Mouse (Mus musculus): ENCODE measurements around the gene Rtf1.

Gene Rtf1

DNA sequence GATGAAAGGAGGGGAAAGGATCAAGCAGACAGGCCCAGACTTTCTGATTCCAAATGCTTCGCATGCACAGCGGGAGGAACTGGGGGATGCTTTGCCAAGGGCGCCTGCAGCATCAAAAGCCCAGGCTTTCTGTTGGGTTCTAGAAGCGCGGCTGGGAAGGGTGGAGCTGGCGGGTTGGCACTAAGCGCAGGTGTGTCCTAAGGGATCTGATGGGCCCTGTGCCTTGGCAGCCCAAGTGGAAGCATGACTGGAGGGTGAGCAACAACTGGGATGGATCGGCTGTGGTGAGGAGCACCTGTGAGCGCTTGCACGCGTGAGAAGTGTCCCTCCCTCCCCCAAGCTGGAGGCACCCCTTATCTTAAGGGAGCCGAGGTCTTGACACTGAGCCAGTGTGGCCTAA is 62.3 kb downstream of the Rtf1 start:
- no peak for DNase-seq

DNA sequence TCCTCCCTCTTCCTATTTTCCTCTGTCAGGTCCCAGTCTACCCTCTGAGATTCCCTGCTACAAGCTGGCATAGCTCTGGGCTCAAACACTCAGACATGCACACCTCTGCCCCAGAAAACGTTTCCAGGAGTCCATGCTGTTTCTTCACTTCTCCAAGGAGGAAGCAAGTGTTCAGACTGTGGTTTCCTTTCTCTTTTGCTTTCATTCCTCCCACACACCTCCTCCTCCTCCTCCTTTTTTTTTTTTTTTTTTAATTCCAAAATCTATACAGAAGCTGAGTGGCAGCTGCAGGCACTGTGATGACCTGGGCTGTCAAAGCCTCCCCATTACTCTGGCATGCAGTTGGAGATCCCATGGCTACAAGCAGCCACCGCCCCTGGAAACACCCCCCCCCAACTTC is 65.7 kb downstream of the Rtf1 start:
- DNase-seq = peak; percentile 6

GRCm38 (mm10) chr2:119741581-119742411 is 66.9 kb downstream of the Rtf1 start, which contains the start of gene Itpka:
Itpka (plus strand) TSS chr2:119742337.
- DNase-seq = peak; percentile 58

- DNase-seq = peak; percentile 40
Measured at GRCm38 (mm10) chr2:119742461-119743175, 67.8 kb downstream of the Rtf1 start.

DNA sequence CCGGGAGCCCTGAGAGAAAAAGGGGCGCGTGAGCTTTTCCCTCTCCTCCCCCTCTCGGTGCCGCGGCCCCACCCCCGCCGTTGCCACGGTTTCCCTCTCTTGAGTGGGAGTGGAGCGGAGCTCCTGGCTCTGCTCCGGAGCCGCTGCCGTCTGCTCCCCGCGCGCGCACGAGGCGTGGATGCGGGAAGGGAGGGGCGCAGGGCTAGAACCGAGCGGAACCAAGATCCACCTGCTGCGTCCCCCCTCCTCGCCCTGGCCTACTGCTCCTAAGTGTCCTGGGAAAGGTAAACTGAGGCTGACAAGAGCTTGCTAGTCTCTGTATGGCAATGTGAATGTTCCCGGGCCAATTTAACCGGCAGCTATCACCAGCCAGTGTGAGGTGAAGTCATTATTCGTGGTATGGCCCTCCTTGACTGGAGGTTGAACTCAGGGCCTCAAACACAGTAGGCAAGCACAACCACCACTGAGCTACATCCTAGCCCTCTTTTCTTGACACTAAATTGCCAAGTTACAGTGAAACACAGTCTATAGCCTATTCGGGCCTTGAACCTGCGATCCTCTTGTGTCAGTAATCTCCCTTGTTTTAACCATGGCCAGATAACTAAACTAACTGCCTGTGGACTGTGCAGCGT is 68.4 kb downstream of the Rtf1 start:
- DNase-seq = peak; percentile 10

GRCm38 (mm10) chr2:119743808-119744162 is 68.9 kb downstream of the Rtf1 start:
- DNase-seq = peak; percentile 65

GRCm38 (mm10) chr2:119744163-119745111 is 69.6 kb downstream of the Rtf1 start:
- peak; percentile 70 for DNase-seq

DNA sequence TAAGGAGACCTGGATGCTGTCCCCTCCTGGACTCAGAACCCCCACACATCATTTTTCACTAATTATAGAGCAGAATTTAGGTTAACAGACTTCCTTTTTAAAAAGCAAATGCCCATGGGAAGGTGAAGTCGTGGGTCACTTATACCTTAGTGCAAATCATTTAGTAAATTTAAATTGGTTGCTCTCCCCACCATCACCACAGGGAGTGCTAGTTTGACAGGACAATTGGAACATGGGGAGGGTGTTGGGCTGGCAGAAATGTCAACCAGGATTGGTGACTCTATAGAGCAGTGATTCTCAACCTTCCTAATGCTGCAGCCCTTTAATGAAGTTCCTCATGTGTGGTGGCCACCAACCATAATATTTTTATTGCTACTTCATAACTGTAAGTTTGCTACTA is 70.4 kb downstream of the Rtf1 start:
- peak; percentile 69 for DNase-seq

DNA sequence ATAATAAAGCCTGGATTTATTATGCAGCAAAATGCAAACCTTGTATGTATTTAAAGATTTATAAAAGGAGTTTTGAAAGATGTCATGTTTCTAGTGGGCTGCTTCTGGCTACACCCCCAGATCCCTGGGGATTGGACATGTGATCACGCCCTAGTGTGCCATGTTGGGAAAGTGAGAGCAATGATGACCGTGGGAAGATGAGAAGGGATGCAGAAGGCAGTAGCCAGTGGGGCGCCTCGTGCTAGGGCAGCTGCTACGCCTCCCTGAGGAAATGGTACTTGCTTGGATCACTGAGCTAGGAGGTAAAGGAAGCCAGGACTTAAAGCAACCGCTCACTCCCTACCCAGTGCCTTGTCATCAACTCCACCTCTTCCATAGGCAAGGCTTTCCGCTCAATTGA is 72.7 kb downstream of the Rtf1 start:
- DNase-seq = no peak

- no peak for DNase-seq
Measured at GRCm38 (mm10) chr2:119749260-119749659, 74.4 kb downstream of the Rtf1 start.

- DNase-seq = peak; percentile 24
Measured at GRCm38 (mm10) chr2:119757601-119758100, 82.8 kb downstream of the Rtf1 start.

DNA sequence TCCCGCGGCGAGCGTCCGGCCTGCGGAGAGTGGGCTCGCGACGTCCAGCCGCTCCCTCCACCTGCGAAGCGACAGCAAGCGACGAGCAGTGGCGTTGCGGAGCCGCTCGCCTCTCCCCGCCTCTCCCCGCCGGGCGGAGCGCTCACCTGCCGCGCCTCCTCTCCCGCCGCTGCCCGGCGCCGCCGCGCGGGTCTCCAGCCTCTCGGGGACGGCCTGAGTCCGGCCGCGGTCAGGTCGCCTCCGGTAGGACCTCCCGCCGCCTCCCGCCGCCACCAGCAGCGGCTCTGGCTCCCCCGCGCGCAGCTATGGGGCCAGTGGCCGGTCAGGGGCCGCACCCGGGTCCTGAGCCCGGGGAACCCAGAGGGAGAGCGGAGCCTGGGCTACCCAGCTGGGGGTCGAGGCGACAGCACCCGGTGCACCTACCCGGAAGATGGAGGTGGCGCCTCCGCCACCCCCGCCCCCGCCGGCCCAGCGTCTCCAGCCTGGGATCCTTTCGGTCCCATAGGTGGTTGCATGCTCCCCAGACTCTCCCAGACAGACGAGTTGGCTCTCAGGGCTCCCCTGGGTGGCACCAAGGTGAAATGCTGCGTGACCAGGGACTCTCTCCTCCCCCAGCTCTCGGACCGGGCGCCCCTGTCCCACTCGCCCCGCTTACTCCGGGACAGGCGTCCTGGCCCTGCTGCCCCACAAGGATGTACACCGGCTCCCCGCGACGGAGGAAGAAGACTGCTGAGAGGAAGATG is 83.4 kb downstream of the Rtf1 start:
- DNase-seq = peak; percentile 21

- DNase-seq = peak; percentile 7
Measured at GRCm38 (mm10) chr2:119758844-119759835, 84.3 kb downstream of the Rtf1 start.

GRCm38 (mm10) chr2:119760251-119760650 is 85.4 kb downstream of the Rtf1 start, which contains the start of gene Ltk:
Ltk (minus strand) TSS chr2:119760431.
- DNase-seq = no peak

GRCm38 (mm10) chr2:119762276-119762675 is 87.4 kb downstream of the Rtf1 start:
- DNase-seq = no peak

GRCm38 (mm10) chr2:119763924-119764323 is 89.1 kb downstream of the Rtf1 start:
- DNase-seq = no peak

DNA sequence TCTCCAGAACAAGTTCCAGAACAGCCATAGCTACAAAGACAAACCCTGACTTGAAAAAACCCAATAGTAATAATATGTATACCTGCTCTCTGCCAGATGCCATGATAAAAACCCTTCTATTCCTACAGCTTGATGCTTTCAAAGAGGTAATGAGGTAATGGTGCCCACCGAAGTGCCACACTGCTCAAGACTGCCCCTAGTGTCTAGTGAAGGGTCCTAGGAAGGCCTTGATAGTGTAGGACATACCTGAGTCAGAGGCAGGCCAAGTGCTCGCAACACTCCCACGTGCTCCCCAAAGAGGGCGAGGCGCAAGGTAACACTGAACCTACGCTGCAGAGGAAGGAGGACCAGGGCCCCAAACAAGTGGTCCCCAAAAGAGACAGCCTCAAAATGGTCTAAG is 92.4 kb downstream of the Rtf1 start:
- peak; percentile 9 for DNase-seq
